Mouse (Mus musculus): ENCODE measurements around the gene Cpa5.

- TF ChIP-seq POLR2A (IDR thresholded peaks at IDR 0.05; ENCODE audit: borderline replicate concordance, extremely low read depth, low read depth, low read length) (no peak), CTCF (IDR thresholded peaks at IDR 0.05; ENCODE audit: insufficient read depth, low read length) (no peak)
Observed at GRCm38 (mm10) chr6:30677591-30677990, 66.8 kb downstream of the Cpa5 start.
